Mouse (Mus musculus): ENCODE measurements around the gene Snx7. TPM values are rescaled to one million over a fixed set of nuclear protein-coding genes. Genes with fewer than 3 reads are reported as not detected.

The Snx7 gene
- polyA plus RNA-seq, 1 experiment, result 22.7 TPM

GRCm38 (mm10) chr3:117858996-117859395, 9.7 kb downstream of the Snx7 start:
- no peaks in the 10 kb centered on the region for H3K79me2 ChIP-seq (ENCODE audit: control insufficient read depth, insufficient read depth)
- H3K79me3 ChIP-seq (ENCODE audit: low read depth), result peaks cover 5% of the 10 kb centered on the region
- no peak overlapping the region for H3ac ChIP-seq (ENCODE audit: control insufficient read depth, insufficient read length, low read depth)
- no peaks in the 10 kb centered on the region for H3K27me3 ChIP-seq (ENCODE audit: control insufficient read depth, insufficient read depth, insufficient read length)
- TF ChIP-seq CTCF (IDR thresholded peaks at IDR 0.05; ENCODE audit: control insufficient read depth, insufficient read depth, insufficient read length) (no peak), USF1 (IDR thresholded peaks at IDR 0.05; ENCODE audit: low read depth) (no peak), FOSL1 (IDR thresholded peaks at IDR 0.05; ENCODE audit: insufficient read depth, low read length, poor library complexity, severe bottlenecking) (no peak), CEBPB (IDR thresholded peaks at IDR 0.05; ENCODE audit: low read depth) (no peak), MAX (IDR thresholded peaks at IDR 0.05) (no peak), MYOD1 (IDR thresholded peaks at IDR 0.05; ENCODE audit: control insufficient read depth, insufficient read length, low read depth) (no peak), MYOG (IDR thresholded peaks at IDR 0.05; ENCODE audit: control insufficient read depth, extremely low read depth, insufficient read length) (no peak)
- no peak overlapping the region for H3K4me3 ChIP-seq (ENCODE audit: insufficient read depth, poor library complexity, severe bottlenecking)
- H3K36me3 ChIP-seq (ENCODE audit: control insufficient read depth, insufficient read depth), result peaks cover 8% of the 10 kb centered on the region

GRCm38 (mm10) chr3:117853729-117854128, 15.0 kb downstream of the Snx7 start:
- no peak overlapping the region for H3K4me3 ChIP-seq (ENCODE audit: insufficient read depth, poor library complexity, severe bottlenecking)
- H3K27me3 ChIP-seq (ENCODE audit: control insufficient read depth, insufficient read depth, insufficient read length), result no peaks in the 10 kb centered on the region
- no peak for TF ChIP-seq USF1 (IDR thresholded peaks at IDR 0.05; ENCODE audit: low read depth)
- no peak overlapping the region for H3ac ChIP-seq (ENCODE audit: control insufficient read depth, insufficient read length, low read depth)
- no peaks in the 10 kb centered on the region for H3K36me3 ChIP-seq (ENCODE audit: control insufficient read depth, insufficient read depth)
- H3K79me3 ChIP-seq (ENCODE audit: low read depth), result no peaks in the 10 kb centered on the region
- no peaks in the 10 kb centered on the region for H3K79me2 ChIP-seq (ENCODE audit: control insufficient read depth, insufficient read depth)

- Histone ChIP-seq H3K79me3 (ENCODE audit: low read depth) (no peaks in the 10 kb centered on the region), H3K4me3 (ENCODE audit: insufficient read depth, poor library complexity, severe bottlenecking) (no peak overlapping the region), H3ac (ENCODE audit: control insufficient read depth, insufficient read length, low read depth) (no peak overlapping the region), H3K79me2 (ENCODE audit: control insufficient read depth, insufficient read depth) (no peaks in the 10 kb centered on the region), H3K36me3 (ENCODE audit: control insufficient read depth, insufficient read depth) (no peaks in the 10 kb centered on the region), H3K27me3 (ENCODE audit: control insufficient read depth, insufficient read depth, insufficient read length) (no peaks in the 10 kb centered on the region)
- TF ChIP-seq USF1 (IDR thresholded peaks at IDR 0.05; ENCODE audit: low read depth) (no peak), FOSL1 (IDR thresholded peaks at IDR 0.05; ENCODE audit: insufficient read depth, low read length, poor library complexity, severe bottlenecking) (no peak), MAX (IDR thresholded peaks at IDR 0.05) (no peak), MYOG (IDR thresholded peaks at IDR 0.05; ENCODE audit: control insufficient read depth, extremely low read depth, insufficient read length) (no peak), CEBPB (IDR thresholded peaks at IDR 0.05; ENCODE audit: low read depth) (no peak), MYOD1 (IDR thresholded peaks at IDR 0.05; ENCODE audit: control insufficient read depth, insufficient read length, low read depth) (no peak), CTCF (IDR thresholded peaks at IDR 0.05; ENCODE audit: control insufficient read depth, insufficient read depth, insufficient read length) (no peak)
These were observed 16.7 kb downstream of the Snx7 start for GRCm38 (mm10) chr3:117852054-117852361.

GRCm38 (mm10) chr3:117851278-117852053, 17.3 kb downstream of the Snx7 start:
- Histone ChIP-seq H3K36me3 (ENCODE audit: control insufficient read depth, insufficient read depth) (no peaks in the 10 kb centered on the region), H3K79me3 (ENCODE audit: low read depth) (no peaks in the 10 kb centered on the region), H3K79me2 (ENCODE audit: control insufficient read depth, insufficient read depth) (no peaks in the 10 kb centered on the region), H3ac (ENCODE audit: control insufficient read depth, insufficient read length, low read depth) (no peak overlapping the region), H3K4me3 (ENCODE audit: insufficient read depth, poor library complexity, severe bottlenecking) (no peak overlapping the region), H3K27me3 (ENCODE audit: control insufficient read depth, insufficient read depth, insufficient read length) (no peaks in the 10 kb centered on the region)
- TF ChIP-seq FOSL1 (IDR thresholded peaks at IDR 0.05; ENCODE audit: insufficient read depth, low read length, poor library complexity, severe bottlenecking) (no peak), CTCF (IDR thresholded peaks at IDR 0.05; ENCODE audit: control insufficient read depth, insufficient read depth, insufficient read length) (no peak), CEBPB (IDR thresholded peaks at IDR 0.05; ENCODE audit: low read depth) (no peak), MYOD1 (IDR thresholded peaks at IDR 0.05; ENCODE audit: control insufficient read depth, insufficient read length, low read depth) (no peak), USF1 (IDR thresholded peaks at IDR 0.05; ENCODE audit: low read depth) (no peak), MAX (IDR thresholded peaks at IDR 0.05) (no peak), MYOG (IDR thresholded peaks at IDR 0.05; ENCODE audit: control insufficient read depth, extremely low read depth, insufficient read length) (no peak)

GRCm38 (mm10) chr3:117848866-117849265, 19.9 kb downstream of the Snx7 start:
- Histone ChIP-seq H3ac (ENCODE audit: control insufficient read depth, insufficient read length, low read depth) (no peak overlapping the region), H3K79me2 (ENCODE audit: control insufficient read depth, insufficient read depth) (no peaks in the 10 kb centered on the region), H3K36me3 (ENCODE audit: control insufficient read depth, insufficient read depth) (peaks cover 4% of the 10 kb centered on the region), H3K27me3 (ENCODE audit: control insufficient read depth, insufficient read depth, insufficient read length) (no peaks in the 10 kb centered on the region), H3K79me3 (ENCODE audit: low read depth) (no peaks in the 10 kb centered on the region), H3K4me3 (ENCODE audit: insufficient read depth, poor library complexity, severe bottlenecking) (no peak overlapping the region)
- TF ChIP-seq FOSL1 (IDR thresholded peaks at IDR 0.05; ENCODE audit: insufficient read depth, low read length, poor library complexity, severe bottlenecking) (no peak), MYOG (IDR thresholded peaks at IDR 0.05; ENCODE audit: control insufficient read depth, extremely low read depth, insufficient read length) (no peak), MYOD1 (IDR thresholded peaks at IDR 0.05; ENCODE audit: control insufficient read depth, insufficient read length, low read depth) (no peak), CTCF (IDR thresholded peaks at IDR 0.05; ENCODE audit: control insufficient read depth, insufficient read depth, insufficient read length) (no peak), USF1 (IDR thresholded peaks at IDR 0.05; ENCODE audit: low read depth) (no peak), MAX (IDR thresholded peaks at IDR 0.05) (no peak), CEBPB (IDR thresholded peaks at IDR 0.05; ENCODE audit: low read depth) (no peak)

GRCm38 (mm10) chr3:117842658-117843057, 26.1 kb downstream of the Snx7 start:
- H3K79me2 ChIP-seq (ENCODE audit: control insufficient read depth, insufficient read depth), result no peaks in the 10 kb centered on the region
- peaks cover 8% of the 10 kb centered on the region for H3K36me3 ChIP-seq (ENCODE audit: control insufficient read depth, insufficient read depth)
- no peaks in the 10 kb centered on the region for H3K79me3 ChIP-seq (ENCODE audit: low read depth)
- TF ChIP-seq CEBPB (IDR thresholded peaks at IDR 0.05; ENCODE audit: low read depth), result no peak
- no peak overlapping the region for H3K4me3 ChIP-seq (ENCODE audit: insufficient read depth, poor library complexity, severe bottlenecking)
- no peak overlapping the region for H3ac ChIP-seq (ENCODE audit: control insufficient read depth, insufficient read length, low read depth)
- H3K27me3 ChIP-seq (ENCODE audit: control insufficient read depth, insufficient read depth, insufficient read length), result no peaks in the 10 kb centered on the region
